ENCODE assay signal across 8 mouse cellular contexts in the genomic region with DNA sequence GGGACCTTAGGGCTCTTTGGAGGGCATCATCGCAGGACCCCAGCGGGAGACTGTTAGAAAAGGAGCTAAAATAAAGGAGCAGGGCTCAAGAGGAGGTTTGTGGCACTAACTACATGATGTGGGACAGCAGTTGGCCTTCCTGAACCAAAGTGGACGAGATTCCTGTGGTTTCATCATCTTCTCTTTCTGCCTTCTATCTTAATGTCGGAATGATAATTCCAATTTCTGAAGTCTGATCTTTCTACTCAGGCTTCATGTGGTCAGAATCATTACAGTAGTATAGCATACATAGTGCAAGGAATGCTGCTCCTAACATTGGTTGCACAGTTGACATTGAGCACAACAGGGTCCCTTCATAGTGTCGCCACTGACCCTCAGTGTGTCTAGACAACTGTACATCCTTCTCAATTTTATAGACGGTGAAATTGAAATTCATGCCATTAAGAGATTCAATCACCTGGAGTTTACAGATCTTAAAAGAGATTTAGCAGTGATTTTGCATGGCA. TPM values are rescaled to one million over a fixed set of nuclear protein-coding genes. Genes with fewer than 3 reads are reported as not detected.
DNase-seq lines count a peak whose midpoint lies in the region; ATAC-seq and TF ChIP-seq lines count a peak whose summit lies in the region.

No protein-coding gene starts in this region.

- no peak for DNase-seq in kidney, postnatal 0 days (ENCODE audit: low spot score)
- no peak for DNase-seq in kidney, adult 8-10 months
- no peak for DNase-seq in embryonic facial prominence, embryonic 14.5 days (ENCODE audit: low spot score)
- no peak for DNase-seq in intestine, embryonic 14.5 days (ENCODE audit: low spot score)
- DNase-seq in embryo, embryonic 9.5 days (ENCODE audit: extremely low spot score): no peak
- no peak for DNase-seq in ovary, postnatal 14 days (ENCODE audit: low spot score)
- DNase-seq in thymus, postnatal 14 days: no peak

- 24% methylated on average over 6 of the region's 6 CpGs for WGBS in kidney, postnatal 0 days
- WGBS in embryonic facial prominence, embryonic 14.5 days: 20% methylated on average over 6 of the region's 6 CpGs
- 27% methylated on average over 6 of the region's 6 CpGs for WGBS in intestine, embryonic 14.5 days
- 24% methylated on average over 6 of the region's 6 CpGs for WGBS in neural tube, embryonic 12.5 days

- no peak for ATAC-seq in kidney, postnatal 0 days (replicated peaks; ENCODE audit: low FRiP score, low read depth)
- no peak for ATAC-seq in embryonic facial prominence, embryonic 14.5 days (ENCODE audit: low read depth)
- ATAC-seq in intestine, embryonic 14.5 days (replicated peaks; ENCODE audit: low FRiP score, low TSS enrichment, low read depth): no peak
- ATAC-seq in neural tube, embryonic 12.5 days (ENCODE audit: low FRiP score, low read depth): peak; percentile 72

- no peak overlapping the region for H3K27ac ChIP-seq in kidney, postnatal 0 days
- H3K27ac ChIP-seq in embryonic facial prominence, embryonic 14.5 days (replicated peaks; ENCODE audit: low read depth, low read length): no peak overlapping the region
- no peak overlapping the region for H3K27ac ChIP-seq in intestine, embryonic 14.5 days (ENCODE audit: low read depth)
- H3K27ac ChIP-seq in neural tube, embryonic 12.5 days: peak overlapping the region; percentile 62; the same call in 1 of the 2 replicates

- no peaks in the 10 kb centered on the region; the same call in 1 of the 2 replicates for H3K4me1 ChIP-seq in kidney, postnatal 0 days (replicated peaks; ENCODE audit: insufficient read depth, low read length)
- peaks cover 6% of the 10 kb centered on the region for H3K4me1 ChIP-seq in embryonic facial prominence, embryonic 14.5 days (ENCODE audit: control insufficient read depth, insufficient read depth, low read length)
- H3K4me1 ChIP-seq in intestine, embryonic 14.5 days (replicated peaks; ENCODE audit: control insufficient read depth, insufficient read depth, low read length): no peaks in the 10 kb centered on the region
- H3K4me1 ChIP-seq in neural tube, embryonic 12.5 days: no peaks in the 10 kb centered on the region

- H3K4me2 ChIP-seq in kidney, postnatal 0 days (ENCODE audit: low read length): peak overlapping the region; percentile 99
- peak overlapping the region; percentile 95 for H3K4me2 ChIP-seq in embryonic facial prominence, embryonic 14.5 days (ENCODE audit: low read depth, low read length)
- peak overlapping the region; percentile 84 for H3K4me2 ChIP-seq in intestine, embryonic 14.5 days (ENCODE audit: low read length)
- H3K4me2 ChIP-seq in neural tube, embryonic 12.5 days (replicated peaks): peak overlapping the region; percentile 87

- TF ChIP-seq CTCF in kidney, postnatal 0 days (IDR thresholded peaks at IDR 0.05; ENCODE audit: low read depth): no peak

- no peaks in the 10 kb centered on the region for H3K36me3 ChIP-seq in kidney, postnatal 0 days (ENCODE audit: insufficient read depth, low read length)
- no peaks in the 10 kb centered on the region for H3K36me3 ChIP-seq in embryonic facial prominence, embryonic 14.5 days (ENCODE audit: control insufficient read depth, insufficient read depth, low read length)
- H3K36me3 ChIP-seq in intestine, embryonic 14.5 days (ENCODE audit: control insufficient read depth, insufficient read depth, low read length): no peaks in the 10 kb centered on the region
- H3K36me3 ChIP-seq in neural tube, embryonic 12.5 days: no peaks in the 10 kb centered on the region

- no peaks in the 10 kb centered on the region for H3K27me3 ChIP-seq in kidney, postnatal 0 days (ENCODE audit: insufficient read depth, low read length)
- H3K27me3 ChIP-seq in embryonic facial prominence, embryonic 14.5 days (replicated peaks; ENCODE audit: control insufficient read depth, insufficient read depth, low read length): no peaks in the 10 kb centered on the region
- 0 out of 2 replicates have a peak, but pooled peaks cover 6% of the 10 kb centered on the region for H3K27me3 ChIP-seq in intestine, embryonic 14.5 days (replicated peaks; ENCODE audit: control insufficient read depth, insufficient read depth, low read length)
- H3K27me3 ChIP-seq in neural tube, embryonic 12.5 days (replicated peaks): no peaks in the 10 kb centered on the region

- no peaks in the 10 kb centered on the region for H3K9me3 ChIP-seq in kidney, postnatal 0 days (replicated peaks; ENCODE audit: low read length)
- no peaks in the 10 kb centered on the region for H3K9me3 ChIP-seq in embryonic facial prominence, embryonic 14.5 days (ENCODE audit: control insufficient read depth, low read length)
- H3K9me3 ChIP-seq in intestine, embryonic 14.5 days (ENCODE audit: control insufficient read depth, low read length): no peaks in the 10 kb centered on the region
- H3K9me3 ChIP-seq in neural tube, embryonic 12.5 days: no peaks in the 10 kb centered on the region

- H3K4me3 ChIP-seq in kidney, postnatal 0 days (replicated peaks; ENCODE audit: low read depth, low read length): peak overlapping the region; percentile 65
- H3K4me3 ChIP-seq in embryonic facial prominence, embryonic 14.5 days (ENCODE audit: low read depth, low read length): peak overlapping the region; percentile 77
- peak overlapping the region; percentile 68 for H3K4me3 ChIP-seq in intestine, embryonic 14.5 days (ENCODE audit: low read depth, low read length)
- peak overlapping the region; percentile 68 for H3K4me3 ChIP-seq in neural tube, embryonic 12.5 days

- H3K9ac ChIP-seq in kidney, postnatal 0 days (ENCODE audit: low read depth, low read length): peak overlapping the region; percentile 63
- H3K9ac ChIP-seq in embryonic facial prominence, embryonic 14.5 days (ENCODE audit: low read depth, low read length): peak overlapping the region; percentile 84
- peak overlapping the region; percentile 65 for H3K9ac ChIP-seq in intestine, embryonic 14.5 days (ENCODE audit: low read length)
- H3K9ac ChIP-seq in neural tube, embryonic 12.5 days: peak overlapping the region; percentile 87

RNA-seq across cellular contexts. Expression of gene Glrb, which starts 0.4 kb away (rescaled TPM):
- 5.4 and 5.6 TPM in 2 replicates for polyA plus RNA-seq in kidney, postnatal 0 days (2015; fragmentation: Nextera tagmentation; extraction: Ambion mirVana)
- polyA plus RNA-seq in embryonic facial prominence, embryonic 14.5 days (2014; fragmentation: Nextera tagmentation; extraction: Ambion mirVana): 11.4 and 13.6 TPM in 2 replicates
- 4.4 and 5.1 TPM in 2 replicates for polyA plus RNA-seq in intestine, embryonic 14.5 days (2014; fragmentation: Nextera tagmentation; extraction: Ambion mirVana)
- 13.5 and 13.6 TPM in 2 replicates for polyA plus RNA-seq in neural tube, embryonic 12.5 days (2016; fragmentation: Nextera tagmentation; extraction: Ambion mirVana)
